Mouse (Mus musculus) kidney, adult 18-20 months (tissue): Measurements from ENCODE around the gene Brinp2.

ENCODE experiments used
- DNase-seq: peaks from one replicate; pipeline ENCODE4 v3.0.0; 2021

Gene Brinp2

DNA sequence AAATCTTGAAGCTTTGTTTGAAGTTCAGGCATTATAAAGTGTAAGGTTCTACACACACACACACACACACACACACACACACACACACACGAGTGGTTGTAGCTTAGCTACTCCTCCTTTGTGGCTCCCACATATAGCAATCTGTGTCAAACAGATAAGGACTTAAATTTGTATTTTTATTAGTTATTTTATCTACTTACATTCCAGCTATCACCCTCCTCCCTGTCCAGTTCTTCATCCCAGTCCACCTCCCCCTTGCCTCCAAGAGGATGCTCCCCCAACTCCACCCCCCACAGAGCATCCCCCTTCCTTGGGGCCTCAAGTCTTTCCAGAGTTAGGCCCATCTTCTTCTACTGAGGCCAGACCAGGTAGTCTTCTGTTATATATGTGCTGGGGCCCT lies 137.4 kb downstream of the Brinp2 start:
- DNase-seq = no peak

- no peak for DNase-seq
These were observed 137.8 kb downstream of the Brinp2 start for GRCm38 (mm10) chr1:158218294-158218693.

- no peak for DNase-seq
These were observed 140.5 kb downstream of the Brinp2 start for GRCm38 (mm10) chr1:158215581-158215980.

DNA sequence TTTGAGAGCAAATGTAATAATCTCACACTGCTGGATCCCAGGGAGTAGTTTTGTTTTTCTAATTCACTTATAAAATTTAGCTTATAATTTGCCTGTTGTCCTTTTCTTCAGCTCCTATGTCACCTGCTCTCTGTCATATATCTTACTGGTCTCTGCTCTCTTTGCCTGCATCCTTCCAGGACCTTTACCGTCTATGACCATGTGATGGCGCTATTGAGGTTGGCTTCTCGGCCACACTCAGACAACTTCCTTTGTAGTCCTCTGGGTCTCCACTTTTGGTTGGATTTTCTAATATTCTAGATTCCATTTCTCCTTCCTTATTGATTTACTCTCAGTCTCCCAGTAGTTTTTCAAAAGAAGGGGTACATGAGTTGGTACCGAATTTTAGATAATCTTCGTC lies 141.4 kb downstream of the Brinp2 start:
- no peak for DNase-seq

GRCm38 (mm10) chr1:158213736-158214135 lies 142.4 kb downstream of the Brinp2 start:
- DNase-seq = no peak

DNA sequence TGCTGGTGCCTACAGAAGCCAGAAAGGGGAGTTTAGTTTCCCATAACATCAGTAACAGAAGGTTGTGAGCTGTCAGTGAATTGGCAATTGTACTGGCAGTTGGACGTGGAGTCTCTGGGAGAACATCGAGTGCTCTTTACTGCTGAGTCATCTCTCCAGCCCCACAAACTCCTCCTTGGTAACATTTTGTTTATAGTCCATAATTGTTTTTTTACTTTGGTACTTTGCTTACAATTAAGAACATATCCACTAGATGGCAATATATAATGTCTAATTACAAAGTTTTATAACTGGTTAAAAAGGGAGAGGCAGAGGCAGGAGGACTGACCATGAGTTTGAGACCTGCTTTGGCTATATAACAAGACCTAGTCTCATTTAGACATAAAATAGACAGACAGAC lies 148.5 kb downstream of the Brinp2 start:
- DNase-seq = no peak

DNA sequence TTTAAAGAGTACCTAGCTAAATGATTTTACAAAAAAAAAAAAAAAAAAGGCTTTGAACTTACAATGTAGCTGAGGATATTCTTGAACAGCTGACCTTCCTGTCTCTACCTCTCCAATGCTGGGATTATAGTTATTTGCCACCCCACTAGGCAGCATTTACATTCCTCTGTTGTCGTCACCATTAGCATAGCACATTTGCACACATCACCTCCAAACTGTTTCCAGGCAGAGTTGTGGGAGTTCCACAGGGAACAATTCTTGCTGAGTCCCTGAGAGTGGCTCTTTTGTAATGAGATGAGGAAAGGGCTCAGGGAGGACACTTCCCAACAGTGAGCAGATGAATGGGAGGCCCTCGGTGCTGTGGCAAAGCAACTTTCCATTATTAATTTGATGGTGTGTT lies 153.2 kb downstream of the Brinp2 start:
- DNase-seq = no peak
